Mouse (Mus musculus): ENCODE results near the gene Vnn1. TPM values are rescaled to one million over a fixed set of nuclear protein-coding genes. Genes with fewer than 3 reads are reported as not detected.

Vnn1 gene
- polyA plus RNA-seq (2012; rRNA removed; ENCODE audit: low replicate concordance): 3.1 TPM in 2 replicates

DNA sequence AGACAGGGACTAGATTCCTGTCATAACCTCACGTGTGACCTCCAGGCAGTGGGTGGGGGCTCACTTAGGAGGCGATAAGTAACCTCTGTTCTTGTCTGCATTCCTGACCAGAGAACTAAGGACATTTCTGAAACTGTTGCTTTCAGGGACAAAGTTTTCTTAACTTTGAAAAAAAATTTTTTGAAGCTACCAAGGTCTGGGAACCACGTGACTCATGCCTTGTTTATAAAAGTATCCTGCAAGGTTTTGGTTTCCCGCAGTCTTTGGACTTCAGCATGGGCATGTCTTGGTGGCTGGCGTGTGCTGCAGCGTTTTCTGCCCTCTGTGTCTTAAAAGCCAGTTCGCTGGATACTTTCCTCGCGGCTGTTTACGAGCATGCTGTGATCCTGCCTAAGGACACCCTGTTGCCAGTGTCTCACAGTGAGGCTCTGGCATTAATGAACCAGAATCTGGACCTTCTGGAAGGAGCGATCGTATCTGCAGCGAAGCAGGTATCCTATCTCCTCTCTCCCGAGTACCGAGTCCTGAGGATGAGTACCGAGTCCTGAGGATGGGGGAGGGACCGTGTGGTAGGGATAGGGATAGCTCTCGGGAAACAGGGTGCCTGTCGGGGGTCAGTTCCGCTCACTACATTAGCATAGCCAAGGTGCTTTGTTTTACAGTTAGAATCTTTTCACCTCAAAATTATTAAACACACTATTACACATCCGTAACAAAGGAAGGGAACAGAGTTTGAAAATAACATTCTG is at the start of gene Vnn1:
TSS of gene Vnn1 (plus strand) at position 88 of the 749 bp plus-strand sequence.

DNA sequence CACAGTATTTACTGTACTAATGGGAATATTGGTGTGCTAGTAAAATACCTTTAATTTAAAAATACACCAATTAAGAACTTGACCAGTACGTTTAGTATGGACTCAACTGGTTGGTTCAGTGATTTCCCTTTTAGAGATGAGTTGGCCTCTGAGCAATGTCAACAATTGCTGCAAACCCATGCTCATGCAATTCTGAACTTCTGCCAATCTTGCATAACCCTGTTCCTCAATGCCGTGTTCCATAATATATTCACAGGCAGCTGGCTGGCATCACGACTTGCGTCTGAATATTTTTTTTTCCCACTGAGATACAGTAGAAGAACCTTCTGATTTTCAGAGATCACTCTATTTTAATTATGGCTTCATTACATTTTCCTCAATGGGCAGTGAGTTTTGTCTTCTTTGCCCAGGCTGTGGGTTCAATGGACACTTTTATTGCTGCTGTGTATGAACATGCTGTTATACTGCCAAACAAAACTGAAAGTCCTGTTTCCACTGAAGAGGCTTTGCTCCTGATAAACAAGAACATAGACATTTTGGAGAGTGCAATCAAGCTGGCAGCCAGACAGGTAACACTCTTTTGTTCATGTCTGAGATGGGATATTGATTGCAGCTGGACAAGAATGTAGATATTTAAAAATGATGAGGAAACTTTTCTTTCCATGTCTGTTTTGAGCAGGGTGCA is 43.1 kb upstream of the Vnn1 start, which contains the start of gene Vnn3:
TSS of gene Vnn3 (plus strand) at position 235 of the 685 bp plus-strand sequence.

DNA sequence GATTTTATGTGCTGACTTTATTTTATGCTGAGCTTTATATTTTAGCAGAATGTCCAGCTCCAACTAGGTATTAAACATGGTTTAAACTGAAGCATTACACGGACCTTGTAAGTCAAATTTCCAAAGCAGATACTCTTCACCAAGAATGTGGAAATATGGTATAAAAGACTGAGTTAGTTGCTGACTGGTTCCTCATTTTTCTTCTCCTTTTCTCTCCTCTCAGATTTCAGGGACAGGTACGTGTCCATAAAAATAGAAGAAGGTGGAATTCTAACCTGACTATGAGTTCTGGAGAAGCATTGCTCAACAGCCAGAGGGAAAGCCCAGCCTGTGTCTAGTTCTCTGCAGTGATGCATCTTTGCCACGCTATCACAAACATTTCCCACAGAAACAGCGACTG is 25.6 kb downstream of the Vnn1 start, which contains the start of gene Taar1:
TSS of gene Taar1 (plus strand) at position 301 of the 400 bp plus-strand sequence.

DNA sequence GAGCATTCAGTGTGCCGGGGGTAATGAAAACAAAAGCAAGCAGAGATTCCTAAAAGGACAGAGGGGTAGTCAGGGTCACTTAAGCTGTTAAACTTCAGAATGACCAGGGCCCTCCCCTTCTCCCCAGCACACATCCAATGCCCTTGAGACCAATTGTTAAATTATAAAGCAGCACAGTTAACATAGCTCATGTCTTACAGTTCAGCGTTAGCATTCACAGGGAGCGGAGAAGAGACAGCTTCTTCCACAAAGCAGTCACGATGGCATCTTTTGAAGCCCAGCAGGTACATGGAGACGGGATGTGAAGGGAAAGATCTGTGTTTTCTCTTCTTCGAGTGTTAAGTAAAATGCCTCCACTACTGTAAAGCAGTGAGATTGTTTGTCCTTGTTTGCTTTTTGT is 43.8 kb downstream of the Vnn1 start, which contains the start of gene Taar2:
TSS of gene Taar2 (plus strand) at position 261 of the 400 bp plus-strand sequence.

DNA sequence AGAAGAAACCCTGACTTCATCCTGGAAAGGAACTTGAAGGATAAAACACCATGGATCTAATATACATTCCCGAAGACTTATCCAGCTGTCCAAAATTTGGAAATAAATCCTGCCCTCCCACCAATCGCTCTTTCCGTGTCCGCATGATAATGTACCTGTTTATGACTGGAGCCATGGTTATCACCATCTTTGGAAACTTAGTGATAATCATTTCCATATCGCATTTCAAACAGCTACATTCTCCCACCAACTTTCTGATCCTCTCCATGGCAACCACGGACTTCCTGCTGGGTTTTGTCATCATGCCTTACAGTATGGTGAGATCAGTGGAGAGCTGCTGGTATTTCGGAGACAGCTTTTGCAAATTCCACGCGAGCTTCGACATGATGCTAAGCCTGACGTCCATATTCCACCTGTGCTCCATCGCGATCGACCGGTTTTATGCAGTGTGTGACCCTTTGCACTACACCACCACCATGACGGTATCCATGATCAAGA is 55.1 kb downstream of the Vnn1 start, which contains the start of gene Taar3:
TSS of gene Taar3 (plus strand) at position 51 of the 498 bp plus-strand sequence.

Other genes starting within 250 kb of the Vnn1 start
- gene Rps12, start 107.4 kb upstream of the Vnn1 start, polyA plus RNA-seq (2012; rRNA removed; ENCODE audit: low replicate concordance): 949 and 1,914 TPM in 2 replicates
- 23.6 and 44.7 TPM in 2 replicates for gene Slc18b1, start 97.7 kb upstream of the Vnn1 start, polyA plus RNA-seq (2012; rRNA removed; ENCODE audit: low replicate concordance)
- gene Vnn3, start 43.2 kb upstream of the Vnn1 start, polyA plus RNA-seq (2012; rRNA removed; ENCODE audit: low replicate concordance): 11.5 and 34.9 TPM in 2 replicates
- gene Taar1, start 25.7 kb downstream of the Vnn1 start, polyA plus RNA-seq (2012; rRNA removed; ENCODE audit: low replicate concordance): not detected in 2 replicates
- gene Taar2, start 43.9 kb downstream of the Vnn1 start, polyA plus RNA-seq (2012; rRNA removed; ENCODE audit: low replicate concordance): 0.11 TPM in 1 of 2 replicates, not detected in the other
- not detected in 2 replicates for gene Taar3, start 54.9 kb downstream of the Vnn1 start, polyA plus RNA-seq (2012; rRNA removed; ENCODE audit: low replicate concordance)
- 0.14 TPM in 1 of 2 replicates, not detected in the other for gene Taar4, start 65.8 kb downstream of the Vnn1 start, polyA plus RNA-seq (2012; rRNA removed; ENCODE audit: low replicate concordance)
- not detected in 2 replicates for gene Taar5, start 76.0 kb downstream of the Vnn1 start, polyA plus RNA-seq (2012; rRNA removed; ENCODE audit: low replicate concordance)
- gene Taar6, start 91.0 kb downstream of the Vnn1 start, polyA plus RNA-seq (2012; rRNA removed; ENCODE audit: low replicate concordance): not detected in 2 replicates
- not detected in 2 replicates for gene Taar7a, start 98.8 kb downstream of the Vnn1 start, polyA plus RNA-seq (2012; rRNA removed; ENCODE audit: low replicate concordance)
- not detected in 2 replicates for gene Taar7b, start 105.3 kb downstream of the Vnn1 start, polyA plus RNA-seq (2012; rRNA removed; ENCODE audit: low replicate concordance)
- not detected in 2 replicates for gene Taar7d, start 132.5 kb downstream of the Vnn1 start, polyA plus RNA-seq (2012; rRNA removed; ENCODE audit: low replicate concordance)
- gene Taar7e, start 142.9 kb downstream of the Vnn1 start, polyA plus RNA-seq (2012; rRNA removed; ENCODE audit: low replicate concordance): not detected in 2 replicates
- gene Taar7f, start 154.8 kb downstream of the Vnn1 start, polyA plus RNA-seq (2012; rRNA removed; ENCODE audit: low replicate concordance): not detected in 2 replicates
- gene Taar8a, start 181.8 kb downstream of the Vnn1 start, polyA plus RNA-seq (2012; rRNA removed; ENCODE audit: low replicate concordance): not detected in 2 replicates
- not detected in 2 replicates for gene Taar8b, start 197.6 kb downstream of the Vnn1 start, polyA plus RNA-seq (2012; rRNA removed; ENCODE audit: low replicate concordance)
- not detected in 2 replicates for gene Taar8c, start 207.2 kb downstream of the Vnn1 start, polyA plus RNA-seq (2012; rRNA removed; ENCODE audit: low replicate concordance)
- not detected in 2 replicates for gene Taar9, start 214.8 kb downstream of the Vnn1 start, polyA plus RNA-seq (2012; rRNA removed; ENCODE audit: low replicate concordance)

Data from subcutaneous adipose tissue, adult 2 months (tissue).